ENCODE assay signal across 7 mouse cellular contexts in genomic region chr11:119033874-119034558, GRCm38 (mm10). TPM values are rescaled to one million over a fixed set of nuclear protein-coding genes. Genes with fewer than 3 reads are reported as not detected.
DNase-seq lines count a peak whose midpoint lies in the region; ATAC-seq lines count a peak whose summit lies in the region.

No protein-coding gene starts in this region.

- peaks cover 61% of the 10 kb centered on the region for H3K4me1 ChIP-seq in forebrain, embryonic 15.5 days

- 2% methylated on average over 26 of the region's 26 CpGs for WGBS in forebrain, embryonic 15.5 days

- peak; percentile 93 for DNase-seq in NIH3T3 (ENCODE audit: low read depth)
- DNase-seq in c-Kit-positive CD71-negative TER-119-negative erythroid progenitor cells, embryonic 14.5 days (ENCODE audit: low read depth) = peak; percentile 66
- DNase-seq in layer of hippocampus, postnatal 36 days = peak; percentile 74 to 80
- peak; percentile 53 for DNase-seq in spleen, adult 12 weeks (ENCODE audit: low spot score)

- peak overlapping the region; percentile 17 for H3K4me3 ChIP-seq in forebrain, embryonic 15.5 days

- H3K27me3 ChIP-seq in forebrain, embryonic 15.5 days = peaks cover 49% of the 10 kb centered on the region

- H3K36me3 ChIP-seq in forebrain, embryonic 15.5 days = peaks cover 24% of the 10 kb centered on the region

- H3K9ac ChIP-seq in forebrain, embryonic 15.5 days (replicated peaks) = no peak overlapping the region; the same call in 1 of the 2 replicates

- H3K9me3 ChIP-seq in forebrain, embryonic 15.5 days = no peaks in the 10 kb centered on the region

- peak overlapping the region; percentile 38 for H3K4me2 ChIP-seq in forebrain, embryonic 15.5 days (replicated peaks)

- H3K27ac ChIP-seq in forebrain, embryonic 15.5 days (replicated peaks) = no peak overlapping the region

- ATAC-seq in forebrain, embryonic 15.5 days (replicated peaks) = peak; percentile 39
- ATAC-seq in hematopoietic stem cell, adult 5-6 weeks (replicated peaks in 1 of 2; ENCODE audit: insufficient read depth in 1 of 2, low FRiP score in 2 of 2, low TSS enrichment in 1 of 2, low read depth in 1 of 2, poor library complexity in 2 of 2, severe bottlenecking in 2 of 2) = peak; percentile 66 to 74
- peak; percentile 83 for ATAC-seq in megakaryocyte progenitor cell, adult 5-6 weeks (replicated peaks; ENCODE audit: poor library complexity)

RNA-seq across cellular contexts. Expression of gene Cbx8, which starts 6.8 kb away (rescaled TPM):
- 13.8 and 14.1 TPM in 2 replicates for polyA plus RNA-seq in forebrain, embryonic 15.5 days (2015; fragmentation: Nextera tagmentation; extraction: Ambion mirVana)
- total RNA-seq in hematopoietic stem cell, adult 5-6 weeks (2017) = 2.9 and 3.0 TPM in 2 replicates
- 10 to 100 TPM; 11.2 to 13.6 TPM for total RNA-seq in layer of hippocampus, postnatal 36 days (2021)
- 1.9 and 2.1 TPM in 2 replicates for total RNA-seq in megakaryocyte progenitor cell, adult 5-6 weeks (2015)
- total RNA-seq in megakaryocyte progenitor cell, adult 5-6 weeks (2017) = 2.7 and 3.6 TPM in 2 replicates

RNA-seq across cellular contexts. Expression of gene Cbx2, which starts 11.3 kb away (rescaled TPM):
- 30.4 and 31.8 TPM in 2 replicates for polyA plus RNA-seq in forebrain, embryonic 15.5 days (2015; fragmentation: Nextera tagmentation; extraction: Ambion mirVana)
- total RNA-seq in hematopoietic stem cell, adult 5-6 weeks (2017) = 10.6 and 12.3 TPM in 2 replicates
- total RNA-seq in layer of hippocampus, postnatal 36 days (2021) = 1 to 10 TPM; 4.0 to 4.4 TPM
- total RNA-seq in megakaryocyte progenitor cell, adult 5-6 weeks (2015) = 1.8 and 2.8 TPM in 2 replicates
- 3.0 and 3.2 TPM in 2 replicates for total RNA-seq in megakaryocyte progenitor cell, adult 5-6 weeks (2017)

RNA-seq across cellular contexts. Expression of gene Enpp7, which starts 46.0 kb away (rescaled TPM):
- polyA plus RNA-seq in forebrain, embryonic 15.5 days (2015; fragmentation: Nextera tagmentation; extraction: Ambion mirVana) = not detected in 2 replicates
- not detected in 2 replicates for total RNA-seq in hematopoietic stem cell, adult 5-6 weeks (2017)
- total RNA-seq in layer of hippocampus, postnatal 36 days (2021) = not detected
- total RNA-seq in megakaryocyte progenitor cell, adult 5-6 weeks (2015) = not detected in 2 replicates
- not detected in 2 replicates for total RNA-seq in megakaryocyte progenitor cell, adult 5-6 weeks (2017)

RNA-seq across cellular contexts. Expression of gene Cbx4, which starts 52.0 kb away (rescaled TPM):
- 15.5 and 16.5 TPM in 2 replicates for polyA plus RNA-seq in forebrain, embryonic 15.5 days (2015; fragmentation: Nextera tagmentation; extraction: Ambion mirVana)
- total RNA-seq in hematopoietic stem cell, adult 5-6 weeks (2017) = 15.7 and 19.7 TPM in 2 replicates
- total RNA-seq in layer of hippocampus, postnatal 36 days (2021) = 10 to 100 TPM; 57.3 to 59.4 TPM
- total RNA-seq in megakaryocyte progenitor cell, adult 5-6 weeks (2015) = 19.9 and 21.5 TPM in 2 replicates
- 24.8 and 25.4 TPM in 2 replicates for total RNA-seq in megakaryocyte progenitor cell, adult 5-6 weeks (2017)
